Mouse (Mus musculus) hindbrain, embryonic 16.5 days (tissue): ENCODE measurements around the gene Iqce. TPM values are rescaled to one million over a fixed set of nuclear protein-coding genes. Genes with fewer than 3 reads are reported as not detected.

Experiments
- ATAC-seq: fragments of 200-750 bp; cut with Nextera tagmentation; 2 replicates; pipeline ENCODE4 v1.8.0; 2017; ENCODE audit warnings: moderate TSS enrichment, moderate library complexity
- H3K27ac ChIP-seq: fragments of 300-500 bp; sonication (generic); 2 replicates; pipeline ENCODE4 v1.5.1; 2014; ENCODE audit warnings: low read depth, mild to moderate bottlenecking, control low read depth, low read length, moderate library complexity
- H3K27me3 ChIP-seq: fragments of 300-500 bp; sonication (generic); replicated peaks from 2 replicates; pipeline ENCODE4 v1.6.1; 2014; ENCODE audit warnings: low read length; ENCODE audit not compliant: control insufficient read depth, insufficient read depth
- H3K36me3 ChIP-seq: fragments of 300-500 bp; sonication (generic); 2 replicates; pipeline ENCODE4 v1.6.1; 2014; ENCODE audit warnings: mild to moderate bottlenecking, low read length, moderate library complexity, mixed read lengths; ENCODE audit not compliant: control insufficient read depth, insufficient read depth
- H3K4me1 ChIP-seq: fragments of 300-500 bp; sonication (generic); 2 replicates; pipeline ENCODE4 v1.6.1; 2014; ENCODE audit warnings: low read depth, low read length; ENCODE audit not compliant: control insufficient read depth, insufficient read depth
- H3K4me2 ChIP-seq: fragments of 300-500 bp; sonication (generic); 2 replicates; pipeline ENCODE4 v1.6.1; 2014; ENCODE audit warnings: mild to moderate bottlenecking, low read length, control low read depth, moderate library complexity
- H3K4me3 ChIP-seq: fragments of 300-500 bp; sonication (generic); 2 replicates; pipeline ENCODE4 v1.5.1; 2014; ENCODE audit warnings: mild to moderate bottlenecking, low read length, control low read depth, moderate library complexity
- H3K9ac ChIP-seq: fragments of 300-500 bp; sonication (generic); 2 replicates; pipeline ENCODE4 v1.6.1; 2014; ENCODE audit warnings: low read depth, mild to moderate bottlenecking, control low read depth, low read length, moderate library complexity
- H3K9me3 ChIP-seq: fragments of 300-500 bp; sonication (generic); 2 replicates; pipeline ENCODE4 v1.6.1; 2014; ENCODE audit warnings: mild to moderate bottlenecking, low read length, moderate library complexity; ENCODE audit not compliant: control insufficient read depth
- WGBS: fragments of 180-500 bp; shearing (Covaris S2); extraction: QIAGEN DNeasy Blood & Tissue Kit; methylation state at CpG from one replicate; pipeline ENCODE4 v1.1.7; 2014; 5-methylcytosine and 5-hydroxymethylcytosine counted together
- polyA plus RNA-seq: library from polyadenylated mRNA; unstranded; fragments of >200 nt; fragmentation: Nextera tagmentation; extraction: Ambion mirVana; gene quantifications from 2 replicates; pipeline ENCODE4 v1.2.1, GENCODE M21; 2015

Gene Iqce
- polyA plus RNA-seq, 1 experiment from 2014 or later = 27.9 TPM

- Histone ChIP-seq H3K27ac (no peak overlapping the region), H3K9me3 (no peaks in the 10 kb centered on the region; the same call in 1 of the 2 replicates), H3K4me2 (no peak overlapping the region), H3K27me3 (no peaks in the 10 kb centered on the region), H3K9ac (no peak overlapping the region), H3K36me3 (peaks cover 66% of the 10 kb centered on the region), H3K4me3 (no peak overlapping the region), H3K4me1 (peaks cover 2% of the 10 kb centered on the region; the same call in 1 of the 2 replicates)
- 92% methylated on average over 13 of the region's 13 CpGs for WGBS
- no peak for ATAC-seq
Observed at GRCm38 (mm10) chr5:140624961-140625360, 77.2 kb downstream of the Iqce start.

DNA sequence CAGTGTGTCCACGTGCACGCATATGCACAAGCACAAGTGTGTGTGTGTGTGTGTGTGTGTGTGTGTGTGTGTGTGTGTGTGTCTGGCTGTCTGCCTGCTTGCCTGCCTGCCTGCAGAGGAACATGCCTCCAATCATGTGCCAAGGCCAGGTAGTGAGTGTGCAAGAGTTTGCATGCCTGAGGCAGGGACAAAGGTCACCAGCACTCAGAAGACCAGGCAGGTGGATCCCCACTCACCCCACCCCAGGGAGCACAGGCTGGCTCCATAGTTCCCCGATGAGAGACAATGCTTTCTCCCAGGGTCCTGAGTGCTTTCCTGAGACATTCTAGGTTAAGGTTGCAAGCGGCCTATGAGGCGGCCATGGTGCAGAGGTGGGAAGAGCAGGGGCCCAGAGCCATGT, 77.9 kb downstream of the Iqce start:
- WGBS = 91% methylated on average over 5 of the region's 5 CpGs
- no peak overlapping the region for H3K9ac ChIP-seq
- no peak for ATAC-seq

GRCm38 (mm10) chr5:140623791-140624190, 78.4 kb downstream of the Iqce start:
- ATAC-seq = no peak
- 84% methylated on average over 4 of the region's 4 CpGs for WGBS

More for the DNA sequence above, 77.9 kb downstream of the Iqce start:
- no peak overlapping the region for H3K4me3 ChIP-seq
- H3K27ac ChIP-seq = no peak overlapping the region
- peaks cover 59% of the 10 kb centered on the region for H3K36me3 ChIP-seq
- no peak overlapping the region for H3K4me2 ChIP-seq
- no peaks in the 10 kb centered on the region; the same call in 1 of the 2 replicates for H3K9me3 ChIP-seq
- peaks cover 2% of the 10 kb centered on the region; the same call in 1 of the 2 replicates for H3K4me1 ChIP-seq
- H3K27me3 ChIP-seq = no peaks in the 10 kb centered on the region

GRCm38 (mm10) chr5:140622978-140623670, 79.1 kb downstream of the Iqce start:
- 94% methylated on average over 23 of the region's 23 CpGs for WGBS
- Histone ChIP-seq H3K9ac (no peak overlapping the region), H3K4me3 (no peak overlapping the region), H3K4me1 (peaks cover 2% of the 10 kb centered on the region; the same call in 1 of the 2 replicates), H3K27me3 (no peaks in the 10 kb centered on the region), H3K9me3 (no peaks in the 10 kb centered on the region; the same call in 1 of the 2 replicates), H3K36me3 (peaks cover 48% of the 10 kb centered on the region), H3K27ac (no peak overlapping the region), H3K4me2 (no peak overlapping the region)
- no peak for ATAC-seq

More at GRCm38 (mm10) chr5:140623791-140624190, 78.4 kb downstream of the Iqce start:
- Histone ChIP-seq H3K36me3 (peaks cover 54% of the 10 kb centered on the region), H3K4me2 (no peak overlapping the region), H3K27me3 (no peaks in the 10 kb centered on the region), H3K9ac (no peak overlapping the region), H3K4me1 (peaks cover 2% of the 10 kb centered on the region; the same call in 1 of the 2 replicates), H3K9me3 (no peaks in the 10 kb centered on the region; the same call in 1 of the 2 replicates), H3K27ac (no peak overlapping the region), H3K4me3 (no peak overlapping the region)

GRCm38 (mm10) chr5:140621517-140621916, 80.7 kb downstream of the Iqce start:
- Histone ChIP-seq H3K4me2 (no peak overlapping the region), H3K4me1 (peaks cover 2% of the 10 kb centered on the region; the same call in 1 of the 2 replicates), H3K9me3 (no peaks in the 10 kb centered on the region), H3K36me3 (peaks cover 33% of the 10 kb centered on the region), H3K27me3 (no peaks in the 10 kb centered on the region), H3K27ac (peak overlapping the region; percentile 66; the same call in 1 of the 2 replicates), H3K4me3 (no peak overlapping the region), H3K9ac (no peak overlapping the region)
- no peak for ATAC-seq
- WGBS = 60% methylated on average over 10 of the region's 10 CpGs

DNA sequence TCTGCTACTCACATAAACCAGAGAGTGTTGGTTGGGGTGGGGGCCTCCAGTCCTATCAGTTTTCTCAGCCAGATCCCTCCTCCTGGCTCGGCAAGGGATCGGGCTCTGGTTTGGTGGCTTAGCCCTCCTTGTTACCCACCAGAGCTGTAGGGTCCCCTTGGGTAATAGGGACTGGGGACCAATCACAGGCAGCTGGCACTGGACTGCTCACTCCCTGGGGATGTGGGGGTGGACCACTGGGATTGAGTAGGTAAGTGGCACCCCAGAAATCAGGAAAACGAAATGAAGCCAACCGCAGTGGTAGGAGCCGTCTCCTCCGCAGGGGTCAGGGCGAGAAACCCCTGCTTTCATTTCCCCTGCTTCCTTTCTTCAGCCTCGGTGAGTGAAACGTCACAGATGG, 81.1 kb downstream of the Iqce start:
- peaks cover 29% of the 10 kb centered on the region for H3K36me3 ChIP-seq
- no peaks in the 10 kb centered on the region for H3K27me3 ChIP-seq
- WGBS = 66% methylated on average over 9 of the region's 9 CpGs
- peak overlapping the region; percentile 66; the same call in 1 of the 2 replicates for H3K27ac ChIP-seq
- H3K4me1 ChIP-seq = peaks cover 2% of the 10 kb centered on the region; the same call in 1 of the 2 replicates
- no peaks in the 10 kb centered on the region for H3K9me3 ChIP-seq
- H3K9ac ChIP-seq = no peak overlapping the region
- ATAC-seq = no peak
- no peak overlapping the region for H3K4me2 ChIP-seq
- H3K4me3 ChIP-seq = no peak overlapping the region

- Histone ChIP-seq H3K9me3 (no peaks in the 10 kb centered on the region), H3K27ac (peak overlapping the region; percentile 32; the same call in 1 of the 2 replicates), H3K4me3 (no peak overlapping the region), H3K4me2 (no peak overlapping the region), H3K4me1 (peaks cover 2% of the 10 kb centered on the region; the same call in 1 of the 2 replicates), H3K36me3 (peaks cover 25% of the 10 kb centered on the region), H3K9ac (no peak overlapping the region), H3K27me3 (no peaks in the 10 kb centered on the region)
- peak; percentile 29 for ATAC-seq
- 46% methylated on average over 7 of the region's 7 CpGs for WGBS
Observed at GRCm38 (mm10) chr5:140619895-140620736, 82.1 kb downstream of the Iqce start.

GRCm38 (mm10) chr5:140619151-140619771, 82.9 kb downstream of the Iqce start:
- H3K4me1 ChIP-seq = peaks cover 2% of the 10 kb centered on the region; the same call in 1 of the 2 replicates
- H3K27me3 ChIP-seq = no peaks in the 10 kb centered on the region
- no peak for ATAC-seq
- peak overlapping the region; percentile 32; the same call in 1 of the 2 replicates for H3K27ac ChIP-seq
- H3K9ac ChIP-seq = no peak overlapping the region
- H3K4me3 ChIP-seq = no peak overlapping the region
- WGBS = 20% methylated on average over 6 of the region's 6 CpGs
- H3K4me2 ChIP-seq = no peak overlapping the region
- no peaks in the 10 kb centered on the region for H3K9me3 ChIP-seq
- peaks cover 17% of the 10 kb centered on the region for H3K36me3 ChIP-seq
